Comparison of ENCODE assay signal across 10 mouse cellular contexts in the genomic region with DNA sequence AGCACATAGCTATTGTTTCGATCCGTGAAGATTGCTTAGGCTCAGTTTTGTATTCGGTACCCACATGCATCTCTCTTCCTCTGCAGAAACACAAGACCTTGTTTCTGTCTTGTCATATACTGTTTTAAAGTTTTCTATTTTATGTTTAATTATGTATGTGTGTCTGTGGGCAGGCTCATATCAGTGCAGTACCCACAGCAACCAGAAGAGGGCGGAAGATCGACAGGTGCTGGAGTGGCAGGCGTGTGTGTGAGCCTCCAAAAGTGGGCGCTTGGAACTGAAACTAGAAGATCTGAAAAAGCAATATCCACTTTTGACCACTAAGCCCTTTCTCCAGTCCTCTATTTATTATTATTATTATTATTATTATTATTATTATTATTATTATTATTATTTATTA.
DNase-seq lines count a peak whose midpoint lies in the region; ATAC-seq and TF ChIP-seq lines count a peak whose summit lies in the region.
"Had no signal": no experiment of that assay in that cellular context is flagged by ENCODE, and none has a peak within 500 bp of the region (broad histone marks: within the 10 kb centered on the region; RNA-seq: fewer than 3 reads in every experiment).

No protein-coding gene starts in this region.

- 0 out of 2 replicates have a peak, but pooled peaks cover 5% of the 10 kb centered on the region for H3K4me1 ChIP-seq in kidney, postnatal 0 days (replicated peaks; ENCODE audit: insufficient read depth, low read length)

- H3K4me2 ChIP-seq in kidney, postnatal 0 days (ENCODE audit: low read length): no peak overlapping the region

- DNase-seq in kidney, postnatal 0 days (ENCODE audit: low spot score): no peak
- DNase-seq in kidney, adult 8-10 months: no peak
- peak; percentile 34 for DNase-seq in CD4-positive helper T cell, adult 2 months (ENCODE audit: low read depth, low spot score)
- DNase-seq in R1 (ENCODE audit: low read depth, low spot score): peak; percentile 76
- DNase-seq in mesoderm, embryonic 11.5 days (ENCODE audit: low read depth, low spot score): peak; percentile 26
- no peak for DNase-seq in cerebellum, postnatal 4 days (ENCODE audit: low spot score in 2 of 2)
- DNase-seq in adrenal gland, adult 2 months: no peak
- DNase-seq: cerebellum, adult 8-10 months; gastrocnemius, postnatal 25 days had no signal

- no peak for ATAC-seq in kidney, postnatal 0 days (replicated peaks; ENCODE audit: low FRiP score, low read depth)
- no peak for ATAC-seq in megakaryocyte-erythroid progenitor cell, adult 5-6 weeks (replicated peaks; ENCODE audit: low FRiP score, low TSS enrichment, poor library complexity, severe bottlenecking)

- WGBS in kidney, postnatal 0 days: 81% methylated on average over 7 of the region's 7 CpGs

- H3K9me3 ChIP-seq in kidney, postnatal 0 days (replicated peaks; ENCODE audit: low read length): no peaks in the 10 kb centered on the region

- H3K9ac ChIP-seq in kidney, postnatal 0 days (ENCODE audit: low read depth, low read length): no peak overlapping the region

- H3K27ac ChIP-seq in kidney, postnatal 0 days: no peak overlapping the region

- H3K27me3 ChIP-seq in kidney, postnatal 0 days (ENCODE audit: insufficient read depth, low read length): no peaks in the 10 kb centered on the region

- no peak overlapping the region for H3K4me3 ChIP-seq in kidney, postnatal 0 days (replicated peaks; ENCODE audit: low read depth, low read length)

- TF ChIP-seq CTCF in kidney, postnatal 0 days (IDR thresholded peaks at IDR 0.05; ENCODE audit: low read depth): peak; percentile 56

- H3K36me3 ChIP-seq in kidney, postnatal 0 days (ENCODE audit: insufficient read depth, low read length): no peaks in the 10 kb centered on the region

Comparison
In these comparisons a context has a peak if more than half of its experiments do, and no peak if none do; other contexts are left out.
1. DNase-seq: peak in CD4-positive helper T cell, adult 2 months (single experiment), R1 (single experiment) and mesoderm, embryonic 11.5 days (single experiment); none in kidney, postnatal 0 days (single experiment), kidney, adult 8-10 months (0 of 2), cerebellum, postnatal 4 days (0 of 2) and adrenal gland, adult 2 months (single experiment).